In the genomic region with DNA sequence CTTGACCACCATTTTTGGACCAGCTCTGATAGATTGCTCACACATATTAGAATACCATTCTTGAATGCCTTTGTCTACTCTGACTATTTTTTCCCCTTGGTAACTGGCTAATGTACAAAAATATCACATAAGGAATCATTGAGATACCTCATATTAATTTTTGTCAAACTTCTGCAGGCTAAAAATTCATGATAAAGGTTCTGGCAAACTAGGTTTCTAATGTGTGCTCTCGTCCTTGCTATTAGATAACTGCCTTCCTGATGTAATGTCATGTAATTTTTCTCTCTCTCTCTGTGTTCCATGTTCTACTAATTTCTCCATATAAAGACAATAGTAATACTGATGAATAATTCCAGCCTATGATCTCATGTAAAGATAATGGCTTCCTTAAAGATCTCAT, we compare ENCODE assay signal across 16 mouse cellular contexts.
"Had no signal": no experiment of that assay in that cellular context is flagged by ENCODE, and none has a peak within 500 bp of the region (broad histone marks: within the 10 kb centered on the region; RNA-seq: fewer than 3 reads in every experiment).

No protein-coding gene starts in this region.

- H3K27ac ChIP-seq: neural tube, embryonic 13.5 days; neural tube, embryonic 15.5 days; stomach, embryonic 15.5 days; stomach, postnatal 0 days had no signal

- H3K4me3 ChIP-seq: neural tube, embryonic 13.5 days; neural tube, embryonic 15.5 days; stomach, embryonic 15.5 days had no signal

- H3K4me1 ChIP-seq: neural tube, embryonic 13.5 days; neural tube, embryonic 15.5 days; stomach, embryonic 15.5 days had no signal

- H3K27me3 ChIP-seq: neural tube, embryonic 13.5 days; neural tube, embryonic 15.5 days; stomach, embryonic 15.5 days had no signal

- H3K36me3 ChIP-seq: neural tube, embryonic 13.5 days; neural tube, embryonic 15.5 days; stomach, embryonic 15.5 days had no signal

- H3K9me3 ChIP-seq: neural tube, embryonic 13.5 days; neural tube, embryonic 15.5 days; stomach, embryonic 15.5 days had no signal

- DNase-seq: retina, postnatal 1 day; right cerebral cortex, adult 18-20 months; right cerebral cortex, postnatal 14 days; right cerebral cortex, postnatal 25 days; right cerebral cortex, postnatal 4 days; spleen, adult 18-20 months; thymus, adult 18-20 months; thymus, adult 2 months; thymus, postnatal 14 days; thymus, postnatal 25 days; thymus, postnatal 36 days; thymus, postnatal 4 days had no signal

- H3K9ac ChIP-seq: neural tube, embryonic 13.5 days; neural tube, embryonic 15.5 days; stomach, embryonic 15.5 days had no signal
